Mouse (Mus musculus) T-helper 1 cell (primary cell): ENCODE measurements at regions not wholly inside any gene's neighbourhood (a gene's known extent, or its start where the extent isn't known, plus 50 kb on each side); places are given as distances from the start of the nearest gene placed in this dataset.

Source experiments
- in situ Hi-C: fragments of 300-600 bp; cut with MboI, MseI; formaldehyde crosslinking; loops from one replicate; pipeline ENCODE4 v1.15.1; 2025; ENCODE audit warnings: high pct_unique_total_duplicates

DNA sequence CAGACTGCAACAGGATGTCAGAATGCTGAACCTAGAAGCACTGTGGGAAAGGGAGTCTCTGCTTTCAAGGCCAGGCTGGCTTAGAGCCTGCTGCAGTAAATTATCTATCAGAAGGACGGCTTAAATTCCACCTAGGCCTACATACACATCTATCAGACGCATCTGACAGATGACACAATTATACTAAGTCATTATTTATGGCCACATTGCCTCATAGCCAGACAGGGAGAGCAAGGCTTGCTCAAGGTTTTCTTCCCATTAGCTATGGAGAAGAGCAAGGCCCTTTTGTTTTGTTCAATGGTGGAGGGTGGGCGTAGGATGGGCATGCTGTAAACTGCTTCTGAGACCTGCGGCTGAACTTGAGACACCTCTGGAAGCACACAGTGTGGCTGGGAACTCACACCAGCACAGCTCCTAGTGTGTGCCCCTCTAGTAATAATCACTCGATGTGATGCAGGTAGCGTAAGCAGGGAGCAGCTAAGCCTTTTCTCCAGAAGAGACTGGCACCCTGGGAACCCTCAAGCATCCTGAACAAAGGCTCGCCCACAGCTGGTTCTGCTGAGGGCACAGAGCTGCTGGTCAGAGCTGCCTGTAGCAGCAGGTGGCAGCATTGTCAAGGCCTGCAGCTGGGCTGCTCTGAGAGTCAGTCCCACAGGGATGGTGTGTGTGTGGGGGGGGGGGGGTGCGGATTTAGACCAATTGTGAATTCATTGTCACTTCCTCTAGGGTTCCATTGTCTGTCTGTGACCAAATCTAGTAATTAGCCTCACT lies 406.8 kb upstream of the Adamts16 start:
- in situ Hi-C loops = no loop called here

GRCm38 (mm10) chr13:71247241-71247640 lies 405.6 kb upstream of the Adamts16 start:
- in situ Hi-C loops = no loop called here

DNA sequence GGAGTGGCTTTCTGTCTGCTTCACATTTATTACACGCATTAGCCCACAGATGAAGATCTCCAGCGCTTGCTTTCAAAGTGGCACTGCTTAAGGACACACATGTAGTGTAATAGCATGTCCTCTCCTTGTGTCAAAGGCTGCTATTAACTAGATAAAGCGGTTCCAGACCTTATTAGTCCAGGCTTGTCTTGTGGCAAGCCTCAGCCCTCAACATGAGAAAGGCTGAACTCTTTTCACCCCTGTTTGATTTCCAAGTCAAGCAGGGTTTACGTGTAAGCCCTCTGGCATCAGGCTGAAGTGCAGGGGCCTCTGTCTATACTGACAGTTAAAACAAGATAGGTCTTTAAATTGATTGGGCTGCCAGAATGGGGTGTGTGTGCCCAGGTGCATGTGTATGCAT lies 403.7 kb upstream of the Adamts16 start:
- in situ Hi-C loops = no loop called here

GRCm38 (mm10) chr13:71239782-71240181 lies 398.2 kb upstream of the Adamts16 start:
- in situ Hi-C loops = loop anchor here (5.0 to 10.0 kb wide), 2 partner anchors 42 to 1835 kb away; no protein-coding TSS in a partner anchor

GRCm38 (mm10) chr13:71235338-71235737 lies 393.7 kb upstream of the Adamts16 start:
- in situ Hi-C loops = loop anchor here (5.0 to 10.0 kb wide), 2 partner anchors 38 to 1831 kb away; no protein-coding TSS in a partner anchor

DNA sequence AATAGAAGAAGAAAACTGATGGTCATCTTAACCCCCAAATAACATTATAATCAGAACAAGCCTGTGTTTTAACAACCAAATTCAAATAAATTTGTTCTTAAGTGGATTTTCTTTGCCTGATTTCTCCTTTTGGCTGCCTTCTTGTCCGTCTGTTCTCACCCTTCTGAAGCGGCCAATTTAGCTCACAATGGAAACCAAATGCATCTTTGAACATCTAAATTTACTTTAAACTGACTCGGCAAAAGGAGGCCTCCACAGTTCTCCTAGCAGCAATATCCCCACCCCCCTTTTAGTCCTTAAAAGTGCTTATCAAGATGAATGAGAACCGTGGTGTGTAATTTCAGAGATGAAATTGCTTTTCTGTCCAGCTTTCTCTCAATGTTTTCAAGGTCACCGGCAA lies 389.6 kb upstream of the Adamts16 start:
- in situ Hi-C loops = loop anchor here (10.0 kb wide), 1 partner anchor 1826 kb away; no protein-coding TSS in a partner anchor

- in situ Hi-C loops = no loop called here
These were observed 373.2 kb upstream of the Adamts16 start for GRCm38 (mm10) chr13:71214776-71215175.

DNA sequence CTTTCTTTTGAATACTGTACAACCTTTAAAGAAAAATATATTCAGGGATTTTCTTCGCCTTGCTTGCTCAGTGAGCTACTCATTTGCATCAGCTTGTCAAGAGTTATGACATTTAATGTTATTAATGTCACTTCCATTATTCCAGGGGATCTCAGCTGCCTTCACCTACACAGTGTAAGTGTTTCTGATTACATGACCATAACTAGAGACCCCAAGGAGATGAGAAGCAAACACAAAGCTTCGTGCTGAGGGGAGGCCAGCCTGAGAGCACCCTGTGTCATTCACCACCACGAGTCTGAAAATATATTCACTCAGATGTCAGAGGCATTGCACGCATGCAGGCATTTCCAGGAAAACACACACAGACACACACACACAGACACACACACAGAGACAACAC lies 369.8 kb upstream of the Adamts16 start:
- in situ Hi-C loops = no loop called here

DNA sequence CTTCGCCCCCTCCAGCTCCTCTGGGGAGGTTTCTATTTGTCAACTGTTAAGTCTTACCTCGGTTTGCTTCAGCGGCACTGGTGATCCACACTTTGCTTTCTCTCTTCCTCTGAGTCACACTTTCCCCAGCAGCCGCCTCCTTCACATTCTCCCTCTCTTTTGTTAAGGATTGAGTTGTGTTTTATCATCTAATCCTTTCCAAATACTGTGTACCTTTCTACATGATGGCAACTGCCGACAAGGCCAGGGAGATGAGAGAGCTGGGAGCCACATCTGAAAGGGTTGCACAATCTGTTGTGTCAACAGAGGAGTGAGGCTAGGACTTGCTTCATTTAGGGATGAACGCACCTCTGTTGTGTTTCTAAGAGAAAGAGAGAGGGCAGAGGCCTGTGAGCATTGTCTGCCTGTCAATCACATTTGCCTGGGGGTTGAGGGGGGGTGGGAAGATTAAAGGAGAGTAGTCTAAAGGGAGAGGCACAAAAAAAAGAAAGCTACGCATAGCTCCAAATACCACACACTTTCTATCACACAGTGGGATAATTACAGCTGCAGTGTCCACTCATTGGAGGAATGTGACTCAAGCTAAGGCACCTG lies 369.1 kb upstream of the Adamts16 start:
- in situ Hi-C loops = no loop called here

DNA sequence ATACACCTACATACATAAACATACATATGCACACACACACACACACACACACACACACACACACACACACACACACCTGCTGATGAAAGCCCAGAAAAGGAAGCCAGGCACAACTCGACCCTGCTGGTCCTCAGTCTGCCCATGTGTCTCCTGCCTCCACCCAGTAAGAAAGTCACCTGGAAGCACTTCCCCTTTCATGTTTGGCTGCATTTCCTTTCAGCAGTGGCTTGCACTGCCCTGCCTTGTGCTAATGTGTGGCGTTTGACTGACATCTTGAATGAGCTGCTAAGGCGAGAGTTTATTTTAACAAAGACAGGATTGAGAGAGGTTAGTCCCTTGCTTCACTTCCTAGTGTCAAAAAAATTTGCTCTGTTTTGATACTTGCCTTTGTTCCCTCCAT lies 364.1 kb upstream of the Adamts16 start:
- in situ Hi-C loops = no loop called here

DNA sequence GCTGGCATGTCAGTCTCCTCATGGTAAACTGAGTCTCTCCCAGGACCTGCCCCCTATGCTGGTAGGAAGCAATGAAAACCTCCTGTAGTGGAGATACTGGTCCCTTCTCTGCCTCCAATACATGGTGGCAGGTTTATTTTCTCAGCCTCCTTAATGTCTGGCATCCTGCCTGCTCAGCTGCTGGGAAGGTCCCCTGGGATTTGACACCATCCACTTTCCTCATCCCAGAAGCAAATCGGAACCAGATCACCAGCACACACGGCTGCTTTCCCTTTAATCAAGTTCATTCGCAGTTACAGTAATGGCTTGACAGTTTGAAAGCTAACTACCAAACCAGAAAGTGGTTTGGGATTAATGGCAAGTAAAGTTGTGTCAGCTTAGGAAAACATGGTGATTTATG lies 359.0 kb upstream of the Adamts16 start:
- in situ Hi-C loops = no loop called here

- in situ Hi-C loops = loop anchor here (5.0 kb wide), 1 partner anchor 42 kb away; no protein-coding TSS in a partner anchor
These were observed 354.1 kb upstream of the Adamts16 start for GRCm38 (mm10) chr13:71195675-71196074.

- in situ Hi-C loops = no loop called here
These were observed 342.9 kb upstream of the Adamts16 start for GRCm38 (mm10) chr13:71184500-71184899.

- in situ Hi-C loops = no loop called here
These were observed 337.5 kb upstream of the Adamts16 start for GRCm38 (mm10) chr13:71179083-71179482.

DNA sequence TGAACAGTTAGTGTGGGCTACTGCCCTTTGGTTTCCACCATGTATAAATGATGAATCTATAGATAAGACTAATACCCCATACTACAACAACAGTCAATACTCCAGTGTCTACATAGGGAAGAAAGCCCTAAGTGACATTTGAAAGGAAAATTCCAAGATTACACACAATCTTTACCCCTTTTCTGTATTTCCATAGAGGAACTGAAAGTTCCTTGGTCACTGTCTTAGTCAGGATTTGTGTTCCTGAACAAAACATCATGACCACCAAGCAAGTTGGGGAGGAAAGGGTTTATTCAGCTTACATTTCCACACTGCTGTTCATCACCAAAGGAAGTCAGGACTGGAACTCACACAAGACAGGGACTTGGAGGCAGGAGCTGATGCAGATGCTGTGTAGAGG lies 332.7 kb upstream of the Adamts16 start:
- in situ Hi-C loops = no loop called here

- in situ Hi-C loops = loop anchor here (10.0 kb wide), 2 partner anchors 249 to 589 kb away; no protein-coding TSS in a partner anchor
These were observed 324.6 kb upstream of the Adamts16 start for GRCm38 (mm10) chr13:71166226-71166625.

DNA sequence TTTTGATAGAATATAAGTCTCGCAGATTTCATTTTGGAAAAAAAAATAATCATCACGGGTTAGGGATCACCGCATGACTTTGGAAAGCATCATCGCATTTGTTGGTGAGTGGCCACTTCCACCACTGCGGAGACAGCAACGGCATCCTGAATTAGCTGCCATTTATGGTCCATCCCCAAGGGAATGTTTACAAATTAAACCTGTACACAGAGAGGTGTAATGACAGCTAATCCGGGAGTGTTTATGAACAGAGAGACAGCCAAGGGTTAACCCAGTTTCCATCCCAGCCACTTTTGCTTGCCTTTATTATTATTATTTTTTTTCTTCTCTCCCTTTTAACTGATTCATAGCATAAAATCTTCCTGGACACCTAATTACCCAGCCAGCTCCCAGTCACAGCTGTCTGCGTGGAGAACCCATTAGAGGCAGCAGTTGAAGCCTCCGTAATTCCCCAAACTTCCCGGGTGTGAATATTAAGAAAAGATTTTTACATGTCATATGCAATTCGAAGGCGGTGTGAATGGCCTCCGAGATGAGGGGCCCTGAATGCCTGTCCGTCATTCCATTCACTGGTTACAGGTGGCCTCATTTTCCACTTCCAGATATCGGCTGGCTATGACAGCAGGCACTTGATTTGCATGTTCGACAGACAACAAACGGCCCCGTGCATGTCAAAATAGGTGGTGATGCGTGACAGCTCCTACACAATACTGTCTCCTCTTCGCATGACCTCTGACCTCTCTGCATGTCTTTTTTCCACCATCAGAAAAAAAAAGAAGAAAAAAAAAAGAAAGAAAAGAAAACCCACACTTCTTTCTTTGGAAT lies 323.7 kb upstream of the Adamts16 start:
- in situ Hi-C loops = loop anchor here (10.0 kb wide), 2 partner anchors 249 to 589 kb away; no protein-coding TSS in a partner anchor

GRCm38 (mm10) chr13:71164012-71164411 lies 322.4 kb upstream of the Adamts16 start:
- in situ Hi-C loops = loop anchor here (10.0 kb wide), 2 partner anchors 251 to 591 kb away; no protein-coding TSS in a partner anchor

DNA sequence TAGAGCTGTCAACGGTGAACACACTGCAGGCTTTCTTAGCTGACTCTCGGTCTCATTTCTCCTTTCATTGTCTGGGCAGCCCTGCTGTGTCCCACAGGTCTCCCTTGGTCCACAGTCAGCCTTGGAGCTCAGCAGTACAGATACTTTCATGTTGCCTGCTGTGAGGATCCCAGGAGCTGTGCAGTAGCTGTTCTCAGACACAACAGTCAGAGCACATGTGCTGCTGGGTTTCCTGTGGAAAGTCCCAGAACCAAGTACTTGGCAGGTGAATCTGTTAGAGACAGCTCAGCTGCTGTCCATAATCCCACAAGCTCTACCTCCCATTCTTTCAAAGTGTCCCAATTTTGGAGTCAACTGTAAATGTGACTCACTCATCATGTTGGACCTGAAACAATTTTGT lies 321.3 kb upstream of the Adamts16 start:
- in situ Hi-C loops = loop anchor here (10.0 kb wide), 2 partner anchors 252 to 592 kb away; no protein-coding TSS in a partner anchor

- in situ Hi-C loops = no loop called here
These were observed 316.8 kb upstream of the Adamts16 start for GRCm38 (mm10) chr13:71158300-71158860.

DNA sequence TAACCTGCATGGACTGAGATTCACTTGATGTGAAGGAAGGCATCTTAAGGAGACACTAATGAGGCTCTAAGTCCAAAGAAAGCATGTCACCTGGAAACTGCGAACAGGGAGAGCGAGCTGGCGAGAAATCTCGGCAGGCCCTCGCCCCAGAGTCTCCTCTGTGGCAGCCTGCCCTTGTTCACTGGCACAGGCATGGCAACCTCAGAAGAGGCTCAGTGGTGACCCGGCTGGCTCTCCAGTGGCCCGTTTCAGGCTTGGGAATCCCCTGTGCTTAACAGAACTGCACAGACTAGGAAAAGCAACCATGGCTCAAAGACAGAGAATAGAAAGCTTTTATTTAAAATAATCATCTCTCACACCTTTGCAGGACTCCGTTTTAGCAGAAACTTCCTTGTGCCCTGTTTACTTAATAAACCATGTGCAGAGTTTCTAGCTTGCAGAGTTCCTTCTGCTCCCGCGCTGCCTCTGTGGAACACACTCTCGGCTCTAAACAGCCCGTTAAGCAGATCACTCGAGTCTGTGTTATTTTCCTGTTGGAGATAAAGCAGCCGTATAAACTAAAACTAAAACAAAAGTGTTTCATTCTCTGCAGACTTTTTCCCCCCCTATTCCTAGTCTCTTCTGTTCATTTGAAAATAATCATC lies 316.2 kb upstream of the Adamts16 start:
- in situ Hi-C loops = no loop called here
